Mouse (Mus musculus) olfactory bulb, adult 2 months (tissue): ENCODE data around the gene Atp2b4. TPM values are rescaled to one million over a fixed set of nuclear protein-coding genes. Genes with fewer than 3 reads are reported as not detected.

Source experiments
- H3K27ac ChIP-seq: fragments of 200-500 bp; 2 replicates; pipeline ENCODE4 v1.5.1; 2012; ENCODE audit warnings: low read depth, low read length; ENCODE audit not compliant: insufficient read depth
- H3K4me1 ChIP-seq: fragments of 200-500 bp; 2 replicates; pipeline ENCODE4 v1.6.1; 2012; ENCODE audit warnings: low read length; ENCODE audit not compliant: control insufficient read depth, insufficient read depth
- H3K4me3 ChIP-seq: fragments of 200-500 bp; 2 replicates; pipeline ENCODE4 v1.5.1; 2012; ENCODE audit warnings: mild to moderate bottlenecking, low read depth, low read length, moderate library complexity; ENCODE audit not compliant: insufficient read depth
- CTCF ChIP-seq: fragments of 200-500 bp; IDR thresholded peaks from 2 replicates; pipeline ENCODE4 v1.5.1; 2012; ENCODE audit warnings: low read depth, mild to moderate bottlenecking, low read length, moderate library complexity; ENCODE audit not compliant: insufficient read depth
- POLR2A ChIP-seq: fragments of 200-500 bp; IDR thresholded peaks from 2 replicates; pipeline ENCODE4 v1.6.1; 2012; ENCODE audit warnings: mild to moderate bottlenecking, low read depth, low read length, moderate library complexity; ENCODE audit not compliant: insufficient read depth
- WGBS: fragments of 180-500 bp; shearing (Covaris S2); methylation state at CpG from one replicate; pipeline ENCODE4 v1.1.7; 2018; 5-methylcytosine and 5-hydroxymethylcytosine counted together
- polyA plus RNA-seq: library from polyadenylated mRNA; stranded (reverse); fragments of >200 nt; gene quantifications from 2 replicates; pipeline ENCODE4 v1.2.4, GENCODE M21; 2012; ENCODE audit warnings: low replicate concordance; ENCODE audit not compliant: missing spikeins, insufficient read depth, insufficient read length

Gene Atp2b4
- polyA plus RNA-seq, 1 experiment: not detected

DNA sequence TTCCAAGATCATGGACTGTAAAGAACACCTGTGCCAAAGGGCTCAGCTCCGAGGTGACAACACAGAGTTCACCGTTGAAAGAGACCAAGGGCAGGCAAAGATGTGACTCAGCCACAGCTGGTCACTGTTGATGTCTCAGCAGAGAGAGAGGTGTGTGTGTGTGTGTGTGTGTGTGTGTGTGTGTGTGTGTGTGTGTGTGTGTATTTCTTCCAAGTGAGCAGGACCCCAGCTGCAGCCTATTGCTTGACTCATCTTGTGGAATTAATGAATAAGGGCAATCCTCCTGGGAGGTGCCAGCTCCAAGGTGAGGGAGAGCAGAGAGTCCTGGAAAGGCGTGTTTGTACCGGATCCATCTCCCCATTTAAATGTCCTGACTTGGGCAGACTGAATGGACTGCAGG lies 35.5 kb downstream of the Atp2b4 start:
- TF ChIP-seq CTCF (no peak), POLR2A (no peak)
- H3K4me1 ChIP-seq: peaks cover 42% of the 10 kb centered on the region
- WGBS: 64% methylated on average over 4 of the region's 4 CpGs
- H3K27ac ChIP-seq: no peak overlapping the region
- no peak overlapping the region for H3K4me3 ChIP-seq

GRCm38 (mm10) chr1:133762946-133763422 lies 37.9 kb downstream of the Atp2b4 start:
- TF ChIP-seq POLR2A: no peak
- no peak for TF ChIP-seq CTCF
- Histone ChIP-seq H3K27ac (no peak overlapping the region), H3K4me1 (peaks cover 34% of the 10 kb centered on the region), H3K4me3 (no peak overlapping the region)
- WGBS: 31% methylated on average over 5 of the region's 5 CpGs

GRCm38 (mm10) chr1:133761278-133761677 lies 39.6 kb downstream of the Atp2b4 start:
- whole genome bisulfite sequencing: 84% methylated on average over 5 of the region's 5 CpGs
- H3K4me1 ChIP-seq: peaks cover 23% of the 10 kb centered on the region
- no peak overlapping the region for H3K4me3 ChIP-seq
- no peak overlapping the region for H3K27ac ChIP-seq
- TF ChIP-seq CTCF (no peak), POLR2A (no peak)

GRCm38 (mm10) chr1:133754317-133754868 lies 46.4 kb downstream of the Atp2b4 start:
- Histone ChIP-seq H3K4me1 (no peaks in the 10 kb centered on the region), H3K27ac (no peak overlapping the region), H3K4me3 (no peak overlapping the region)
- TF ChIP-seq POLR2A (no peak), CTCF (no peak)
- 74% methylated on average over 4 of the region's 4 CpGs for WGBS

GRCm38 (mm10) chr1:133753325-133753724 lies 47.5 kb downstream of the Atp2b4 start:
- no peak for TF ChIP-seq POLR2A
- no peak for TF ChIP-seq CTCF
- no peak overlapping the region for H3K4me3 ChIP-seq
- WGBS: 88% methylated on average over 8 of the region's 8 CpGs
- no peaks in the 10 kb centered on the region for H3K4me1 ChIP-seq
- H3K27ac ChIP-seq: no peak overlapping the region

GRCm38 (mm10) chr1:133751621-133752020 lies 49.2 kb downstream of the Atp2b4 start:
- TF ChIP-seq CTCF: no peak
- TF ChIP-seq POLR2A: no peak
- 86% methylated on average over 3 of the region's 3 CpGs for WGBS
- Histone ChIP-seq H3K4me3 (no peak overlapping the region), H3K4me1 (0 out of 2 replicates have a peak, but pooled peaks cover 2% of the 10 kb centered on the region), H3K27ac (no peak overlapping the region)

DNA sequence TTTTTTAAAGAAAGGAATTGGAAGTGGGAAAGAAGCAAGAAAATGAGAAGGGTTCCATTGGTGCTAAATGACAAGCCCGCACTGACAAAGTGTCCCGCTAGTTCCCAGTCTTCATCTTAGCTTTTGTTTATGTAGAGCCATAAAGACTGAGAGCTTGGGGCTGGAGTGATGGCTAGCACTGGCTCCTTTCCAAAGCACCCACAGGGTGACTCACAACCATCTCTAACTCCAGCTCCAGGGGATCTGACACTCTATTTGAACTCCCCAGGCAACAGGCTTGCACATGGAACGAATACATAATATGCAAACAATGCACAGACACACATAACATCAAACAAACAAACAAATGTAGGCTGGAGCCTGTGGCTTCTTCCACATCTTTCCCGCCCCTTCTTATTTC lies 50.9 kb downstream of the Atp2b4 start:
- WGBS: 79% methylated on average over 4 of the region's 4 CpGs
- Histone ChIP-seq H3K27ac (no peak overlapping the region), H3K4me1 (peaks cover 5% of the 10 kb centered on the region), H3K4me3 (no peak overlapping the region)
- TF ChIP-seq CTCF (no peak), POLR2A (no peak)

DNA sequence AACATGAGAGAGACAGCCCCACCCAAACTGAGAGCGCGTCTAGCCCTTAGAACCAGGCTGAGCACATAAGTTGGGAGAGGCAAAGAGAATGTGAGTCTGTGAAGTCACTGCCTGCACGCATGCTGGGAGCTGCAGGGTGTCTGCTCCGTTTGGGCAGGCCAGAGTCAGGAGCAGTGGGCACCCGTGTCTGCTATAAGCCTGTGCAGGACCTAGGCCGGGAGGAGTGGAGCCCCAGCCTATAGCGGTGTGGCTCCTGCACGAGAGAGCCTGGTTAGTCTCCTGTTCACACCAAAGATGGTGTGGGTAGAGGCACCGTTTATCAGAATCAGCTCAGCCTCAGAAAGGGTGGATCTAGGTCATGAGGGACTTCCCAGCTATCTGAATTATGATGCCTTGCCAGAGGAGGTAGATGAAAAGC lies 55.8 kb downstream of the Atp2b4 start:
- H3K27ac ChIP-seq: no peak overlapping the region
- 55% methylated on average over 9 of the region's 9 CpGs for WGBS

DNA sequence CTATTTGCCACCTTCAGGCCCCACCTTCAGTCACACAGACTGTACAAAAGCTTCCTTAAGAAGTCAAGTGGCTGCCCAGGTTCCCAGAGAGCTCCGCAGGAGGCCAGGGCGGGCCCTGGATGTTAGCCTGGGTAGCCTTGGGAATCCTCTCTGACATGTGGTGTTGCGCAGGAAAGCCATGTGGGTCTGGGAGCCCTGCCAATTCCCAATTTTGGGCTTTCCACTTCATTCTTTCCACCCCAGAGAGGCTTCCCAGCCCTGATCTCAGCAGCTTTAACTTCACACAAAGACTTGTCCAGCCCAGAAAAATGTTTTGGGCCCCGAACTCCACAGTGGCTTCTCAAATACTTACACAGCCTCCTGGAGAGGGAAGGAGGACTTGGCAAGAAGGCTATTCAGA lies 56.2 kb downstream of the Atp2b4 start:
- H3K4me1 ChIP-seq: peaks cover 23% of the 10 kb centered on the region
- H3K4me3 ChIP-seq: no peak overlapping the region
- 49% methylated on average over 4 of the region's 4 CpGs for WGBS
- TF ChIP-seq CTCF (no peak), POLR2A (no peak)
- H3K27ac ChIP-seq: no peak overlapping the region

More for the DNA sequence above, 55.8 kb downstream of the Atp2b4 start:
- H3K4me1 ChIP-seq: peaks cover 23% of the 10 kb centered on the region
- no peak for TF ChIP-seq CTCF
- TF ChIP-seq POLR2A: no peak
- no peak overlapping the region for H3K4me3 ChIP-seq
